ENCODE assay signal across 10 mouse cellular contexts in the genomic region with DNA sequence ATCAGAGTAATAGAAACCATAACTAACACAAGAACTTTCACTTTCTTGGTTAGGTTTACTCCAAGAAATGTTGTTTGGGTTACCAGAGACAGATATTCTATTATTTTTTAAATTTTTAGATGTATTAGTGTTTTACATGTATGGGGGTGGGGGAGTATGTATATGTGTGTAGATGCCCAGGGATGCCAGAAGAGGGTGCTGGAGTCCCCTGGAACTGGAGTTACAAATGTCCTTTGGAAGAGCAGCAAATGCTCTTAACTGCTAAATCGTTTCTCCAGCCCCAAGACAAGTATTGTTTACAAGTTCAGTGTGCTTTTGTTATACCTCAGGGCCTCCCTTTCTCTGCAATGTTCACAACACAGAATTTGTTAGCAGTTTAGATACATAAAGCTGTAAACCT. TPM values are rescaled to one million over a fixed set of nuclear protein-coding genes. Genes with fewer than 3 reads are reported as not detected.
DNase-seq lines count a peak whose midpoint lies in the region; ATAC-seq and TF ChIP-seq lines count a peak whose summit lies in the region.
"Had no signal": no experiment of that assay in that cellular context is flagged by ENCODE, and none has a peak within 500 bp of the region (broad histone marks: within the 10 kb centered on the region; RNA-seq: fewer than 3 reads in every experiment).

No protein-coding gene starts in this region.

- 2% methylated on average over 1 of the region's 1 CpGs for WGBS in forebrain, postnatal 0 days
- 13% methylated on average over 1 of the region's 1 CpGs for WGBS in forebrain, embryonic 16.5 days
- WGBS in lung, postnatal 0 days = 0% methylated on average over 1 of the region's 1 CpGs
- WGBS in midbrain, embryonic 15.5 days = 18% methylated on average over 1 of the region's 1 CpGs

- TF ChIP-seq CTCF in forebrain, postnatal 0 days (IDR thresholded peaks at IDR 0.05; ENCODE audit: low read depth) = peak; percentile 57
- TF ChIP-seq CTCF in lung, postnatal 0 days (IDR thresholded peaks at IDR 0.05) = peak; percentile 66

- no peaks in the 10 kb centered on the region for H3K4me1 ChIP-seq in forebrain, postnatal 0 days (ENCODE audit: insufficient read depth)
- no peaks in the 10 kb centered on the region for H3K4me1 ChIP-seq in forebrain, embryonic 16.5 days (replicated peaks; ENCODE audit: control insufficient read depth, insufficient read depth, low read length)
- H3K4me1 ChIP-seq in lung, postnatal 0 days (ENCODE audit: insufficient read depth, low read depth, low read length) = peaks cover 4% of the 10 kb centered on the region; the same call in 1 of the 2 replicates
- 0 out of 2 replicates have a peak, but pooled peaks cover 4% of the 10 kb centered on the region for H3K4me1 ChIP-seq in midbrain, embryonic 15.5 days
- H3K4me1 ChIP-seq: embryonic facial prominence, embryonic 12.5 days; heart, embryonic 10.5 days had no signal

- TF ChIP-seq EP300 in lung, postnatal 0 days (IDR thresholded peaks at IDR 0.05) = no peak

- H3K4me2 ChIP-seq in forebrain, postnatal 0 days (ENCODE audit: low read depth) = no peak overlapping the region
- no peak overlapping the region for H3K4me2 ChIP-seq in forebrain, embryonic 16.5 days (ENCODE audit: low read length)
- no peak overlapping the region for H3K4me2 ChIP-seq in lung, postnatal 0 days (replicated peaks; ENCODE audit: low read depth, low read length)
- H3K4me2 ChIP-seq in midbrain, embryonic 15.5 days = no peak overlapping the region
- H3K4me2 ChIP-seq: embryonic facial prominence, embryonic 12.5 days had no signal

- no peaks in the 10 kb centered on the region for H3K9me3 ChIP-seq in forebrain, postnatal 0 days (ENCODE audit: low read length)
- H3K9me3 ChIP-seq in forebrain, embryonic 16.5 days (ENCODE audit: control insufficient read depth, low read length) = no peaks in the 10 kb centered on the region
- no peaks in the 10 kb centered on the region for H3K9me3 ChIP-seq in lung, postnatal 0 days (ENCODE audit: low read length)
- no peaks in the 10 kb centered on the region for H3K9me3 ChIP-seq in midbrain, embryonic 15.5 days
- H3K9me3 ChIP-seq: embryonic facial prominence, embryonic 12.5 days; heart, embryonic 10.5 days had no signal

- H3K36me3 ChIP-seq in forebrain, postnatal 0 days (ENCODE audit: insufficient read depth) = no peaks in the 10 kb centered on the region
- H3K36me3 ChIP-seq in forebrain, embryonic 16.5 days (ENCODE audit: control insufficient read depth, insufficient read depth) = no peaks in the 10 kb centered on the region
- H3K36me3 ChIP-seq in lung, postnatal 0 days (ENCODE audit: insufficient read depth, low read length) = no peaks in the 10 kb centered on the region
- H3K36me3 ChIP-seq in midbrain, embryonic 15.5 days (replicated peaks) = no peaks in the 10 kb centered on the region
- H3K36me3 ChIP-seq: embryonic facial prominence, embryonic 12.5 days; heart, embryonic 10.5 days had no signal

- no peak overlapping the region for H3K4me3 ChIP-seq in forebrain, postnatal 0 days (ENCODE audit: low read depth, low read length)
- H3K4me3 ChIP-seq in forebrain, embryonic 16.5 days (replicated peaks; ENCODE audit: low read length) = no peak overlapping the region
- H3K4me3 ChIP-seq in lung, postnatal 0 days (ENCODE audit: low read depth, low read length) = no peak overlapping the region
- H3K4me3 ChIP-seq in midbrain, embryonic 15.5 days = no peak overlapping the region
- H3K4me3 ChIP-seq: embryonic facial prominence, embryonic 12.5 days; heart, embryonic 10.5 days had no signal

- H3K9ac ChIP-seq in forebrain, postnatal 0 days = no peak overlapping the region
- H3K9ac ChIP-seq in forebrain, embryonic 16.5 days (replicated peaks; ENCODE audit: low read depth, low read length) = no peak overlapping the region
- H3K9ac ChIP-seq in lung, postnatal 0 days (replicated peaks; ENCODE audit: low read depth) = no peak overlapping the region
- no peak overlapping the region for H3K9ac ChIP-seq in midbrain, embryonic 15.5 days
- H3K9ac ChIP-seq: embryonic facial prominence, embryonic 12.5 days had no signal

- no peaks in the 10 kb centered on the region for H3K27me3 ChIP-seq in forebrain, postnatal 0 days (ENCODE audit: insufficient read depth, low read length)
- peaks cover 13% of the 10 kb centered on the region for H3K27me3 ChIP-seq in forebrain, embryonic 16.5 days (replicated peaks; ENCODE audit: control insufficient read depth, insufficient read depth, low read length)
- no peaks in the 10 kb centered on the region for H3K27me3 ChIP-seq in lung, postnatal 0 days (replicated peaks; ENCODE audit: insufficient read depth, low read length)
- H3K27me3 ChIP-seq in midbrain, embryonic 15.5 days (replicated peaks) = no peaks in the 10 kb centered on the region; the same call in 1 of the 2 replicates

- ATAC-seq in forebrain, postnatal 0 days = no peak
- no peak for ATAC-seq in forebrain, embryonic 16.5 days
- no peak for ATAC-seq in lung, postnatal 0 days
- ATAC-seq in midbrain, embryonic 15.5 days (replicated peaks) = no peak

- H3K27ac ChIP-seq in forebrain, postnatal 0 days (ENCODE audit: low read depth, low read length) = no peak overlapping the region
- H3K27ac ChIP-seq in forebrain, embryonic 16.5 days (ENCODE audit: low read length) = no peak overlapping the region
- H3K27ac ChIP-seq in lung, postnatal 0 days (ENCODE audit: low read length) = no peak overlapping the region
- no peak overlapping the region for H3K27ac ChIP-seq in midbrain, embryonic 15.5 days
- H3K27ac ChIP-seq: embryonic facial prominence, embryonic 12.5 days; heart, embryonic 10.5 days had no signal

- DNase-seq in forebrain, postnatal 0 days = peak; percentile 34
- peak; percentile 53 for DNase-seq in lung, postnatal 0 days (ENCODE audit: low spot score)
- DNase-seq in lung, adult 18-20 months = no peak
- DNase-seq in adrenal gland, postnatal 10 days = peak; percentile 49
- peak; percentile 26 for DNase-seq in naive thymus-derived CD4-positive, alpha-beta T cell, adult 2 months (ENCODE audit: low read depth)
- DNase-seq in layer of hippocampus, adult 11-12 months (ENCODE audit: low spot score) = no peak

RNA-seq across cellular contexts. Expression of gene Nucks1, which starts 4.8 kb away (rescaled TPM):
- total RNA-seq in forebrain, postnatal 0 days (2014; rRNA removed) = 135 and 159 TPM in 2 replicates
- polyA plus RNA-seq in forebrain, postnatal 0 days (2015; fragmentation: Nextera tagmentation; extraction: Ambion mirVana) = 42.6 and 56.4 TPM in 2 replicates
- 59.4 and 66.7 TPM in 2 replicates for polyA plus RNA-seq in forebrain, embryonic 16.5 days (2015; fragmentation: Nextera tagmentation; extraction: Ambion mirVana)
- polyA plus RNA-seq in lung, postnatal 0 days (2015; fragmentation: Nextera tagmentation; extraction: Ambion mirVana) = 19.1 and 20.9 TPM in 2 replicates
- total RNA-seq in adrenal gland, postnatal 10 days (2021) = 100 to 1,000 TPM; 124 to 131 TPM
- 44.9 and 49.2 TPM in 2 replicates for polyA plus RNA-seq in midbrain, embryonic 15.5 days (2015; fragmentation: Nextera tagmentation; extraction: Ambion mirVana)

RNA-seq across cellular contexts. Expression of gene Rab29, which starts 38.5 kb away (rescaled TPM):
- total RNA-seq in forebrain, postnatal 0 days (2014; rRNA removed) = 7.9 and 9.1 TPM in 2 replicates
- polyA plus RNA-seq in forebrain, postnatal 0 days (2015; fragmentation: Nextera tagmentation; extraction: Ambion mirVana) = 9.3 and 9.8 TPM in 2 replicates
- 8.8 and 9.0 TPM in 2 replicates for polyA plus RNA-seq in forebrain, embryonic 16.5 days (2015; fragmentation: Nextera tagmentation; extraction: Ambion mirVana)
- polyA plus RNA-seq in lung, postnatal 0 days (2015; fragmentation: Nextera tagmentation; extraction: Ambion mirVana) = 23.1 and 26.3 TPM in 2 replicates
- total RNA-seq in adrenal gland, postnatal 10 days (2021) = 10 to 100 TPM; 14.1 to 15.7 TPM
- 7.0 and 7.5 TPM in 2 replicates for polyA plus RNA-seq in midbrain, embryonic 15.5 days (2015; fragmentation: Nextera tagmentation; extraction: Ambion mirVana)

RNA-seq across cellular contexts. Expression of gene Slc45a3, which starts 57.3 kb away (rescaled TPM):
- total RNA-seq in forebrain, postnatal 0 days (2014; rRNA removed) = 0.85 and 0.86 TPM in 2 replicates
- 0.69 and 0.78 TPM in 2 replicates for polyA plus RNA-seq in forebrain, postnatal 0 days (2015; fragmentation: Nextera tagmentation; extraction: Ambion mirVana)
- polyA plus RNA-seq in forebrain, embryonic 16.5 days (2015; fragmentation: Nextera tagmentation; extraction: Ambion mirVana) = 2.0 and 2.1 TPM in 2 replicates
- 5.7 and 6.9 TPM in 2 replicates for polyA plus RNA-seq in lung, postnatal 0 days (2015; fragmentation: Nextera tagmentation; extraction: Ambion mirVana)
- total RNA-seq in adrenal gland, postnatal 10 days (2021) = 10 to 100 TPM in 1 of 2 experiments, 1 to 10 TPM in 1; 9.9 to 13.8 TPM
- polyA plus RNA-seq in midbrain, embryonic 15.5 days (2015; fragmentation: Nextera tagmentation; extraction: Ambion mirVana) = 1.9 and 3.5 TPM in 2 replicates

Comparison
In these comparisons a context has a peak if more than half of its experiments do, and no peak if none do; other contexts are left out.
1. DNase-seq: peak in forebrain, postnatal 0 days (single experiment), lung, postnatal 0 days (single experiment), adrenal gland, postnatal 10 days (single experiment) and naive thymus-derived CD4-positive, alpha-beta T cell, adult 2 months (single experiment); none in lung, adult 18-20 months (0 of 2) and layer of hippocampus, adult 11-12 months (single experiment).